Mouse (Mus musculus) cerebellum, adult 2 months (tissue): ENCODE data around the gene Olah. TPM values are rescaled to one million over a fixed set of nuclear protein-coding genes. Genes with fewer than 3 reads are reported as not detected.

Source experiments
- DNase-seq, 2 experiments: peaks; one replicate each; pipeline ENCODE4 v3.0.0; 2021
- H3K27ac ChIP-seq: fragments of 200-500 bp; 2 replicates; pipeline ENCODE4 v1.5.1; 2012; ENCODE audit warnings: low read length, control low read depth, inconsistent platforms; ENCODE audit not compliant: insufficient read depth
- H3K27me3 ChIP-seq: fragments of 200-500 bp; 2 replicates; pipeline ENCODE4 v1.6.1; 2012; ENCODE audit warnings: inconsistent platforms, mild to moderate bottlenecking, low read length, moderate library complexity; ENCODE audit not compliant: control insufficient read depth, insufficient read depth
- H3K4me1 ChIP-seq: fragments of 200-500 bp; 2 replicates; pipeline ENCODE4 v1.6.1; 2011; ENCODE audit warnings: low read length; ENCODE audit not compliant: control insufficient read depth, insufficient read depth
- H3K4me3 ChIP-seq: fragments of 200-500 bp; replicated peaks from 2 replicates; pipeline ENCODE3; 2011; ENCODE audit warnings: mild to moderate bottlenecking, low read depth, low read length, control low read depth; ENCODE audit not compliant: insufficient read depth
- CTCF ChIP-seq: fragments of 200-500 bp; IDR thresholded peaks from 2 replicates; pipeline ENCODE4 v1.5.1; 2011; ENCODE audit warnings: low read depth, mild to moderate bottlenecking, control low read depth, low read length, moderate library complexity, borderline replicate concordance; ENCODE audit not compliant: insufficient read depth
- POLR2A ChIP-seq: fragments of 200-500 bp; IDR thresholded peaks from 2 replicates; pipeline ENCODE4 v1.6.1; 2011; ENCODE audit warnings: low read length, control low read depth, borderline replicate concordance; ENCODE audit not compliant: insufficient read depth
- WGBS: fragments of 180-500 bp; shearing (Covaris S2); methylation state at CpG from one replicate; pipeline ENCODE4 v1.1.7; 2018; 5-methylcytosine and 5-hydroxymethylcytosine counted together
- polyA plus RNA-seq: library from polyadenylated mRNA; depleted of rRNA; stranded (reverse); fragments of >200 nt; gene quantifications from 2 replicates; pipeline ENCODE4 v1.2.3, GENCODE M21; 2012

Gene Olah
- polyA plus RNA-seq, 1 experiment, result not detected

DNA sequence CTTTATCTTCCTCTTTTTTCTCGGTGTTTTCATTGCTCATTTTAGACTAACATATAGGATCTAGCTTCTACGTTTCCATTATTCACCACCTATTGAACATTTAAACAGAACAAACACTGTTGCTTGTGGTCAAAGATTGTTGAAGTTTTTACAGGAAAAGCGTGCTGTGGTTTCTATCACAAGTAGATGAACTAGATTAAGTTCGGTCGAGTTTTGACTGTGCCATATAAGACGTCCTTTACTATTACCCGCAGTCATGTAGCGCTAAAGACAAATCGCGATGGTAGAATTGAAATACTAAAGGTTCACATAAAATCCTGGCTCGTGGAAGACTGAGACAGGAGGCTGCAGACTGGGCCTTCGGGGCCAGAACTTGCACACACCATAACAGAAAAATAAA, 63.2 kb downstream of the Olah start:
- Histone ChIP-seq H3K27me3 (no peaks in the 10 kb centered on the region), H3K4me3 (no peak overlapping the region), H3K4me1 (peaks cover 6% of the 10 kb centered on the region), H3K27ac (no peak overlapping the region)
- peak in 1 of 2 experiments; percentile 8 for DNase-seq
- WGBS, result 94% methylated on average over 12 of the region's 12 CpGs
- TF ChIP-seq CTCF, result no peak

DNA sequence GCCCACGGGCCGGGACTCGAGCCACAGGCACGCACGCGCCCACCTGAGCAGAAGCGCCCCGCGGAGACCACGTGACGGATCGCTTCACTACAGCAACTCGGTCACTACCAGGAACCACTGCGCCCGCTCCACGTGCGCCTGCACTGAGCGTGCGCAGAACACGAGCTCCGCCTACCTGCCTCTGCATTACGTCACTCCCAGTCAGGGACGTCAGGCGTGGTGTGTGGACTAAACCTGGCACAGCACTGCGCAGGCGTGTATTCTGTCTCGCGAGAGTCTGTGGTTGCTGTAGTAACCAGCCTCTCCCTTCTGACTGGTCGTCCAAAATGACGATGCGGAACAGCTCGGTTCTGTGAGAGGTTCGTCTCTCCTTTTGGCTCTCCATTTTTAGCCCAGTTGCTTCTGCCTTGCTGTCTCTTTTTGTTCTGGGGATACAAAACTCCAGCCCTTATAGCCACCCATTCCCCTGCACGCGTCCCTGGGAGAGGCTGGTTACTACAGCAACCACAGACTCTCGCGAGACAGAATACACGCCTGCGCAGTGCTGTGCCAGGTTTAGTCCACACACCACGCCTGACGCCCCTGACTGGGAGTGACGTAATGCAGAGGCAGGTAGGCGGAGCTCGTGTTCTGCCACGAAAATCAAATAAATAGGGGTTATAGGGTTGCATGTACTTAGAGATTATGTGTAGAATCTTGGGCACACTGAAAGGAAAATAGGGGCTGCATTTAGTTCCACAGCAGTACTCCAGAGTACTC, 64.3 kb downstream of the Olah start, which contains the start of gene Rpp38:
Gene Rpp38 (minus strand): TSS at position 160 of the 759 bp plus-strand sequence.
- DNase-seq, result peak; percentile 99
- Histone ChIP-seq H3K4me1 (peaks cover 6% of the 10 kb centered on the region), H3K4me3 (peak within 1 kb of the TSS; percentile 80), H3K27me3 (no peaks in the 10 kb centered on the region), H3K27ac (peak within 1 kb of the TSS; percentile 36)
- TF ChIP-seq CTCF, result no peak
- TF ChIP-seq POLR2A, result peak; percentile 84; the same call in 1 of the 2 replicates
- under 1% methylated on average over 45 of the region's 45 CpGs for WGBS

DNA sequence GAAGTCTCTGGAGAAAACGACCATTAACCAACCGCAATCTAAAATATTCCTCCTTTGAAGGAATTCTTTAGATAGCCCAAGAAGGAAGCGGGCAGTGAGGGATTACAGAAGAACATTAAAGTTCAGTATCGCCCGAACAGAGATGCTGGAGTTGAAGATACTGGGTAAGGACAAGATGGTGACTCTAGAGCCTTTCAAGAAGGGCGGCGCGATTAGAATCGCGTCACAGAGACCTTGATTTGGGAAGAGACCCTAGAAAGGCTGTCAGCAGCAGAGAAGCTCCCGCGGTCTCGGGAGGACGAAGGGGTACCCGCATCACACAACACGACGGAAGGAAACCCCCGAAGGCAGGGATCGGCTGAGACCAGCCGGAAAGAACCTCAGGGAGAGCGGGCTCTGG, 65.0 kb downstream of the Olah start:
- no peak for DNase-seq
- TF ChIP-seq CTCF (no peak), POLR2A (no peak)
- Histone ChIP-seq H3K4me3 (peak overlapping the region; percentile 80), H3K27me3 (no peaks in the 10 kb centered on the region), H3K4me1 (peaks cover 6% of the 10 kb centered on the region), H3K27ac (peak overlapping the region; percentile 31)
- under 1% methylated on average over 21 of the region's 21 CpGs for WGBS

DNA sequence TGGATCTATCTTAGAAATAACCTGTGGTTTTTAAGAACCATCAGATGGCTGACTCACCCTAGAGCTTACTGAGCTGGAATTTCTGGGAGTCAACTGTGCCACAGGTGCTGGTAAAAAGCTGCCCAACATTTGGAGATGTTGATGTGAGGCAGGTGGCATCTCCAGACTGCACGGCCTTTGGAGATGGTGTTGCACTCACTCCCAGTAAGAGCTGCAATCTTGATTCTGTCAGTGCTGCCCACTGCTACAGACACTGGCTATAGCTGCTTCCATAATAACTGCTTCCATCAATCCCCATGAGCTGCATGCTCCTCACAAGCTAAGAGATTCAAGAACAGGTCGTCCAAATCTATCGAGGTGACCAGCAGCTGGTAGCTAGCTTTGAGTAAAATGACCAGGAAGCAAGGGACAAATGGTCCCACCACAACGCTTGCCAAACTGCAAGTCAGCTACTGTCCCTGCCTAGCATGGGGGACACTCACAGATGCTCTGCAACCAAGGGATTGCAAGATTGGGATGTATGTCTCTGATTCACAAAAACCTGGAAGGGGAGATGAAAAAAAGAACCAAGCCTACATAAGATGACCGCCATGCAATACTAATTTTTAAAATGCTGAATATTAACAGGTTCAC, 65.8 kb downstream of the Olah start:
- Histone ChIP-seq H3K4me1 (peaks cover 6% of the 10 kb centered on the region), H3K4me3 (peak overlapping the region; percentile 48), H3K27me3 (no peaks in the 10 kb centered on the region), H3K27ac (no peak overlapping the region)
- peak; percentile 16 to 19 for DNase-seq
- 37% methylated on average over 5 of the region's 5 CpGs for WGBS
- TF ChIP-seq POLR2A (no peak), CTCF (no peak)

DNA sequence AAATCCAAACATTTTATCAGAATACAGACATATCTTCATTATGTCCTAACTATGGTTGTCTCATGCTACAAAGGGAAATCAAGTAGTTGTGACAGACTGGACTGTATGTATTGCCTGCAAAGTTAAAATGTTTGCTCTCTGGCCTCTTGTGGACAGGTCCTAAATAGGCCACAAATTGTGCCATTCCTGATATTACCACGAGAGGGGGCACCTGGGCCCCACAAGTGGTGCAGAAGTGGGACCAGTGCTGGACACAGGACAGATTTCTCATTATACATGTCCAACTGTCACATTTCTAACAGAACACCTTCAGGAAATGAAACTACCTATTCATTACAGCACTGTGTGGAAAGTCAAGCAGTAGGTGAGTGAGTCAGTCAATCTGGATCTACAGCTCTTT, 69.7 kb downstream of the Olah start:
- Histone ChIP-seq H3K27me3 (no peaks in the 10 kb centered on the region), H3K4me3 (no peak overlapping the region), H3K27ac (no peak overlapping the region), H3K4me1 (peaks cover 6% of the 10 kb centered on the region)
- DNase-seq, result peak; percentile 65 to 68
- TF ChIP-seq POLR2A (no peak), CTCF (peak; percentile 71)
- 2% methylated on average over 1 of the region's 1 CpGs for WGBS

DNA sequence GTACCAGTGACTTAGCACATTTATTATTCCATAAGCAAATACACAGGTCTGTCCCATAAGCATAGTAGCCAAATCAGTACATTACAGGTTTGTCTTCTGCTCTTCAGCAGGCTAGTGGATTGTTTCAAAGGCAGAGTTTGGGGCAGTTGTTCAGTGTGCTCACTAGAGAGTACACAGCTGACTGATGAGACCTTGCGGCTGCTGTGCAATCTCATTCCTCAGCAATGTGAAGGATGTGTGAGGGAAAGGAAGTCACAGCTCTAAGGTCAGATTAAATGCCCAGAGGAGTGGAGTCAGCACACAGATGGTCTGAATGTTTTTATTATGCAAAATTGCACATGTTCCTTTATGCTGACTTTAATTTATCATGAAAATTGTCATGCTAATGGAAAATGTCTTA, 70.5 kb downstream of the Olah start:
- H3K27ac ChIP-seq, result no peak overlapping the region
- H3K27me3 ChIP-seq, result no peaks in the 10 kb centered on the region
- no peak overlapping the region for H3K4me3 ChIP-seq
- no peak for TF ChIP-seq POLR2A
- no peak for TF ChIP-seq CTCF
- DNase-seq, result no peak
- peaks cover 6% of the 10 kb centered on the region for H3K4me1 ChIP-seq
- 98% methylated on average over 1 of the region's 1 CpGs for WGBS

DNA sequence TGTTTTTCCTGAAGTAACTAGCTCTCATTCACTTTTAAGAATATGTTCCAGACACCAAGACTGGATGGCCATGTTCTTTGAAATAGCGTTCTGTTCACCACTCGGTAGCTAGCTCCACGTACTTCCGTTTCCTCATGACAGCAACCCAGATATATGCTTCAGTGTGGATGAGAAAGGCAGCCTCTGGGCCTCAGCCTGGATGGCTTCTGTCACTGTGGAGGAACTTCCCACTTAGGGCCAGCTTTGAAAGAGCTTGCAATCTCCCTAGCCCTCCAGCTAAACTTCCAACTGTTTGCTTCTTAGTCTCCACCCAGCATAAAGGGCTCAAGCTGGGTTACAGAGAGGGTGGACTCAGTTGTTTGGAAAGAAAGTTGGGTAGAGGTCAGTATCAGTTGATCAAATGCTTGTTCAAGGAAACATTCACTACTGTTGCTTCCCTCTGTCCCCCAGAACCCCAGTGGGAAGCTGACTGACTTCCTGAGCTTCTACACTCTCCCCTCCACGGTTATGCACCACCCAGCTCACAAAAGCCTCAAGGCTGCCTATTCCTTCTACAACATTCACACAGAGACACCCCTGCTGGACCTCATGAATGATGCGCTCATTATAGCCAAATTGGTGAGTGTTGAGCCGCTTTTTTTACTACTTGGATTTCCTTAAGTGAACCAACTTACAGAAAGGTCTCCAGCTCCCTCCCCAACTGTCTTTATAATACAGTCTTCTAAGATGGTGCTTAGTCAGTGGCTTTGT, 72.5 kb downstream of the Olah start:
- WGBS, result 92% methylated on average over 7 of the region's 7 CpGs
- no peak for DNase-seq
- TF ChIP-seq POLR2A (no peak), CTCF (no peak)
- Histone ChIP-seq H3K4me3 (no peak overlapping the region), H3K27me3 (no peaks in the 10 kb centered on the region), H3K27ac (no peak overlapping the region), H3K4me1 (no peaks in the 10 kb centered on the region)

DNA sequence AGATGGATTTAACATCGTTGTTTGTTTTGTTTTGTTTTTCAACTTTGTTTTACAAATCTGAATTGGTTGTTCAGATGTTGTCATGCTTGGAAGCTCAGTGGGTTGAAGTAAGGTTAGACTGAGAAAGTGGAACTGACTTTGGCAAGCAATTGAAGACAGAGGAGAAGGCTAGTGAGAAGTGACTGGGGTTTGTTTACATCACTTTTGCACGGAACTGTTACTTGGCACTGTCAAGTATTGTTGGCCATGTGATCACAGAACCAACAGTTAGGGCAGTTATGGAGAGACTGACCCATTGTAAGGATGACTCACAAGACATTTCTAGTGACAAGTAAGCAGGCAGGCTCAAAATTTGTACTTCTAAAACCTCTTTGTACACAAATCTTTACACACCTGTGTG, 73.9 kb downstream of the Olah start:
- H3K4me1 ChIP-seq, result no peaks in the 10 kb centered on the region
- H3K4me3 ChIP-seq, result no peak overlapping the region
- WGBS, result 77% methylated on average over 2 of the region's 2 CpGs
- no peak overlapping the region for H3K27ac ChIP-seq
- H3K27me3 ChIP-seq, result no peaks in the 10 kb centered on the region
- DNase-seq, result no peak
- no peak for TF ChIP-seq CTCF
- no peak for TF ChIP-seq POLR2A
